Mouse (Mus musculus) lung, adult 2 months (tissue): Measurements from ENCODE around the gene Lgals9.

ENCODE experiments used
- CTCF ChIP-seq: fragments of 200-500 bp; IDR thresholded peaks from 2 replicates; pipeline ENCODE4 v1.5.1; 2011; ENCODE audit warnings: mild to moderate bottlenecking, low read length, control low read depth; ENCODE audit not compliant: insufficient read depth
- POLR2A ChIP-seq: fragments of 200-500 bp; IDR thresholded peaks from 2 replicates; pipeline ENCODE4 v1.6.1; 2011; ENCODE audit warnings: low read depth, mild to moderate bottlenecking, control low read depth, low read length, borderline replicate concordance; ENCODE audit errors: extremely low read depth

GRCm38 (mm10) chr11:79008891-79009290 is 24.1 kb upstream of the Lgals9 start:
- no peak for TF ChIP-seq CTCF
- no peak for TF ChIP-seq POLR2A
